Mouse (Mus musculus): Measurements from ENCODE around the gene Anapc16.

GRCm38 (mm10) chr10:60033064-60033463 lies 30.1 kb upstream of the Anapc16 start:
- TF ChIP-seq POLR2A (IDR thresholded peaks at IDR 0.05; ENCODE audit: borderline replicate concordance, control insufficient read depth, low read depth, low read length) (no peak), CTCF (IDR thresholded peaks at IDR 0.05; ENCODE audit: control insufficient read depth, insufficient read depth, low read length) (no peak)

All from bone marrow, adult 2 months (tissue).